Mouse (Mus musculus) cerebellum, postnatal 4 days (tissue): Measurements from ENCODE around the gene Gm28710.

Experiments used
- DNase-seq, 2 experiments: peaks; one replicate each; pipeline ENCODE4 v3.0.0; 2022; ENCODE audit warnings: low spot score in 2 of 2, mixed read lengths in 1 of 2

The Gm28710 gene

GRCm38 (mm10) chr5:16791243-16791860, at the start of gene Gm28710:
TSS of gene Gm28710 (plus strand) at chr5:16791810.
- DNase-seq = no peak

GRCm38 (mm10) chr5:16777176-16777575, 14.4 kb upstream of the Gm28710 start:
- no peak for DNase-seq

- no peak for DNase-seq
Measured at GRCm38 (mm10) chr5:16778610-16779172, 12.9 kb upstream of the Gm28710 start.

GRCm38 (mm10) chr5:16785627-16786026, 6.0 kb upstream of the Gm28710 start:
- no peak for DNase-seq

GRCm38 (mm10) chr5:16794972-16795371, 3.4 kb downstream of the Gm28710 start:
- DNase-seq = no peak

GRCm38 (mm10) chr5:16802726-16803125, 11.1 kb downstream of the Gm28710 start:
- DNase-seq = no peak

- no peak for DNase-seq
Measured at GRCm38 (mm10) chr5:16838991-16839390, 47.4 kb downstream of the Gm28710 start.

GRCm38 (mm10) chr5:16869309-16869915, 77.8 kb downstream of the Gm28710 start:
- peak; percentile 25 to 33 for DNase-seq

GRCm38 (mm10) chr5:16894161-16894560, 102.6 kb downstream of the Gm28710 start:
- no peak for DNase-seq

GRCm38 (mm10) chr5:16919791-16920190, 128.2 kb downstream of the Gm28710 start:
- no peak for DNase-seq

- DNase-seq = no peak
Measured at GRCm38 (mm10) chr5:16922473-16922872, 130.9 kb downstream of the Gm28710 start.
